Mouse (Mus musculus) bone marrow macrophage, adult 2 months (primary cell): ENCODE data around the gene Vrk1.

Experiments used
- CTCF ChIP-seq: IDR thresholded peaks from 2 replicates; pipeline ENCODE4 v1.5.1; 2012; ENCODE audit warnings: low read depth, mild to moderate bottlenecking, low read length, moderate library complexity
- POLR2A ChIP-seq: IDR thresholded peaks from 2 replicates; pipeline ENCODE4 v1.6.1; 2012; ENCODE audit warnings: mild to moderate bottlenecking, low read depth, low read length, borderline replicate concordance

DNA sequence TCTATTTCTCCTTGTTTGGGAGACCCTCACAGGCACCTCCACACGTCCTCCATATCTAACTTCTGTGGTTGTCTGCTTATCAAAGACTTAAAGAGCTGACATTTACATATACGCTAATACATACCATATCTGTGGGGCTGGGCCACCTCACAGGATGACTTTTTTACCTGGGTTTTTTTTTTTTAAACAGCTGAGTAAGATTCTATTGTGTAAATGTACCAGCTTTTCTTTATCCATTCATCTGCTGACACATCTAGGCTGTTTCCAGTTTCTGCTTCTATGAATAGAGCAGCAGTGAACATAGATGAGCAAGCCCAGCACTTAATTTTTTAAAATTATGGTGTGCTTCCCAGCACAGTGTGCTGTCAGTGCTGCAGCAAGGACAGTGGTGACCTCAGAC, 19.6 kb downstream of the Vrk1 start:
- TF ChIP-seq CTCF (no peak), POLR2A (no peak)
